Mouse (Mus musculus) lung, adult 2 months (tissue): ENCODE results near the gene Avpi1.

Source experiments
- CTCF ChIP-seq: fragments of 200-500 bp; IDR thresholded peaks from 2 replicates; pipeline ENCODE4 v1.5.1; 2011; ENCODE audit warnings: mild to moderate bottlenecking, low read length, control low read depth; ENCODE audit not compliant: insufficient read depth
- POLR2A ChIP-seq: fragments of 200-500 bp; IDR thresholded peaks from 2 replicates; pipeline ENCODE4 v1.6.1; 2011; ENCODE audit warnings: low read depth, mild to moderate bottlenecking, control low read depth, low read length, borderline replicate concordance; ENCODE audit errors: extremely low read depth

- no peak for TF ChIP-seq CTCF
- TF ChIP-seq POLR2A: peak; percentile 73; the same call in 1 of the 2 replicates
Observed at GRCm38 (mm10) chr19:42089748-42090595, 38.9 kb downstream of the Avpi1 start, which contains the start of gene Pi4k2a.
